Comparison of ENCODE assay signal across 13 mouse cellular contexts in the genomic region with DNA sequence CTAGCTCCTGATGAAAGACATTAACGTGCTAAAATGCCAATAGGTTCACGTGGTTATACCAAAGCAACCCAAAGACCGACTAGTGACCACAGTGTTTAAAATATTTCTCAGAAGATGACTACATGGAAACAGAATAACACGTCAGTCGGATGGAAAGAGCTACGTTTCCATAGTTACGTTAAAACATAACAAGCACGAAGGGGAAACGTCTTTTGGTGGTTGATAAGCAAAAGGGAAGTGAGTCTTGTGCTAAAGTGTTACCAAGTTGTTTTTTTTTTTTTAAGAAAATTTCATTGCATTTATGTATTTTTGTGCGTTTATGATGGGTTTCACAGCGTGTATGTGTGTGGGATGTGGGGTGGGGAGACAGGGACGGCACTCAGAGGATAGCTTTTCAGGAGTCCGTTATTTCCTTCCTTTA. TPM values are rescaled to one million over a fixed set of nuclear protein-coding genes. Genes with fewer than 3 reads are reported as not detected.
DNase-seq lines count a peak whose midpoint lies in the region; ATAC-seq and TF ChIP-seq lines count a peak whose summit lies in the region.
"Had no signal": no experiment of that assay in that cellular context is flagged by ENCODE, and none has a peak within 500 bp of the region (broad histone marks: within the 10 kb centered on the region; RNA-seq: fewer than 3 reads in every experiment).

No protein-coding gene starts in this region.

- no peak overlapping the region for H3K4me2 ChIP-seq in kidney, postnatal 0 days (ENCODE audit: low read length)
- no peak overlapping the region for H3K4me2 ChIP-seq in hindbrain, embryonic 11.5 days (replicated peaks; ENCODE audit: low read depth, low read length)
- no peak overlapping the region for H3K4me2 ChIP-seq in hindbrain, embryonic 14.5 days (replicated peaks)

- no peak for TF ChIP-seq CTCF in kidney, postnatal 0 days (IDR thresholded peaks at IDR 0.05; ENCODE audit: low read depth)

- H3K27me3 ChIP-seq in kidney, postnatal 0 days (ENCODE audit: insufficient read depth, low read length): no peaks in the 10 kb centered on the region
- H3K27me3 ChIP-seq in hindbrain, embryonic 11.5 days (ENCODE audit: control insufficient read depth, insufficient read depth, low read length): no peaks in the 10 kb centered on the region
- H3K27me3 ChIP-seq in hindbrain, embryonic 14.5 days (ENCODE audit: control insufficient read depth, insufficient read depth, low read length): no peaks in the 10 kb centered on the region

- no peaks in the 10 kb centered on the region for H3K36me3 ChIP-seq in kidney, postnatal 0 days (ENCODE audit: insufficient read depth, low read length)
- no peaks in the 10 kb centered on the region for H3K36me3 ChIP-seq in hindbrain, embryonic 11.5 days (ENCODE audit: control insufficient read depth, insufficient read depth, low read length)
- no peaks in the 10 kb centered on the region for H3K36me3 ChIP-seq in hindbrain, embryonic 14.5 days (replicated peaks; ENCODE audit: control insufficient read depth, insufficient read depth)

- no peaks in the 10 kb centered on the region for H3K9me3 ChIP-seq in kidney, postnatal 0 days (replicated peaks; ENCODE audit: low read length)
- H3K9me3 ChIP-seq in hindbrain, embryonic 11.5 days (ENCODE audit: control insufficient read depth, low read length): no peaks in the 10 kb centered on the region
- H3K9me3 ChIP-seq in hindbrain, embryonic 14.5 days (ENCODE audit: control insufficient read depth, low read length): no peaks in the 10 kb centered on the region

- WGBS in kidney, postnatal 0 days: 70% methylated on average over 13 of the region's 13 CpGs
- WGBS in hindbrain, embryonic 11.5 days: 83% methylated on average over 13 of the region's 13 CpGs
- WGBS in hindbrain, embryonic 14.5 days: 82% methylated on average over 13 of the region's 13 CpGs

- no peak for ATAC-seq in kidney, postnatal 0 days (replicated peaks; ENCODE audit: low FRiP score, low read depth)
- ATAC-seq in CD4-positive, CD25-positive, alpha-beta regulatory T cell, adult 4 months: peak; percentile 93
- ATAC-seq in common myeloid progenitor, adult 5-6 weeks (replicated peaks; ENCODE audit: low read depth, poor library complexity, severe bottlenecking): peak; percentile 79
- peak; percentile 71 for ATAC-seq in megakaryocyte progenitor cell, adult 5-6 weeks (replicated peaks; ENCODE audit: poor library complexity)
- no peak for ATAC-seq in hindbrain, embryonic 11.5 days (ENCODE audit: low FRiP score)
- ATAC-seq in hindbrain, embryonic 14.5 days (ENCODE audit: low FRiP score): no peak
- ATAC-seq: midbrain, embryonic 16.5 days had no signal

- H3K27ac ChIP-seq in kidney, postnatal 0 days: no peak overlapping the region
- no peak overlapping the region for H3K27ac ChIP-seq in hindbrain, embryonic 11.5 days (ENCODE audit: low read depth, low read length)
- no peak overlapping the region for H3K27ac ChIP-seq in hindbrain, embryonic 14.5 days

- H3K4me1 ChIP-seq in kidney, postnatal 0 days (replicated peaks; ENCODE audit: insufficient read depth, low read length): no peaks in the 10 kb centered on the region
- H3K4me1 ChIP-seq in hindbrain, embryonic 11.5 days (replicated peaks; ENCODE audit: control insufficient read depth, insufficient read depth, low read length): no peaks in the 10 kb centered on the region
- H3K4me1 ChIP-seq in hindbrain, embryonic 14.5 days (replicated peaks; ENCODE audit: control insufficient read depth, insufficient read depth, low read length): 0 out of 2 replicates have a peak, but pooled peaks cover 3% of the 10 kb centered on the region

- H3K4me3 ChIP-seq in kidney, postnatal 0 days (replicated peaks; ENCODE audit: low read depth, low read length): no peak overlapping the region
- H3K4me3 ChIP-seq in hindbrain, embryonic 11.5 days (ENCODE audit: low read depth, low read length): no peak overlapping the region
- H3K4me3 ChIP-seq in hindbrain, embryonic 14.5 days (replicated peaks; ENCODE audit: low read length): no peak overlapping the region

- no peak overlapping the region for H3K9ac ChIP-seq in kidney, postnatal 0 days (ENCODE audit: low read depth, low read length)
- H3K9ac ChIP-seq in hindbrain, embryonic 11.5 days (ENCODE audit: low read depth, low read length): no peak overlapping the region
- no peak overlapping the region for H3K9ac ChIP-seq in hindbrain, embryonic 14.5 days

- peak; percentile 15 for DNase-seq in kidney, postnatal 0 days (ENCODE audit: low spot score)
- no peak for DNase-seq in kidney, adult 18-20 months
- no peak for DNase-seq in hindbrain, embryonic 11.5 days (ENCODE audit: low spot score)
- DNase-seq in hindbrain, embryonic 14.5 days (ENCODE audit: low spot score): no peak
- DNase-seq in gastrocnemius, adult 8-10 months (ENCODE audit: low spot score in 2 of 2): no peak
- DNase-seq: adrenal gland, postnatal 36 days; kidney, adult 9 months; right cerebral cortex, adult 18-20 months; thymus, postnatal 25 days had no signal

RNA-seq across cellular contexts. Expression of gene Dennd4a, which starts 21.8 kb away (rescaled TPM):
- 2.7 and 3.6 TPM in 2 replicates for polyA plus RNA-seq in kidney, postnatal 0 days (2015; fragmentation: Nextera tagmentation; extraction: Ambion mirVana)
- 10 to 100 TPM; 22.1 to 25.3 TPM for polyA plus RNA-seq in CD4-positive, CD25-positive, alpha-beta regulatory T cell, adult 4 months (2017; shearing (Covaris generic))
- 46.0 and 49.2 TPM in 2 replicates for total RNA-seq in common myeloid progenitor, adult 5-6 weeks (2017)
- 37.1 and 47.0 TPM in 2 replicates for total RNA-seq in megakaryocyte progenitor cell, adult 5-6 weeks (2015)
- 24.9 and 28.4 TPM in 2 replicates for total RNA-seq in megakaryocyte progenitor cell, adult 5-6 weeks (2017)
- polyA plus RNA-seq in hindbrain, embryonic 11.5 days (2014; fragmentation: Nextera tagmentation; extraction: Ambion mirVana): 10.1 and 12.0 TPM in 2 replicates
- 12.4 and 12.7 TPM in 2 replicates for polyA plus RNA-seq in hindbrain, embryonic 14.5 days (2014; fragmentation: Nextera tagmentation; extraction: Ambion mirVana)
- total RNA-seq in gastrocnemius, adult 8-10 months (2022): 1 to 10 TPM; 1.3 to 2.4 (median 2.2) TPM

RNA-seq across cellular contexts. Expression of gene Rab11a, which starts 51.8 kb away (rescaled TPM):
- 1,132 and 1,149 TPM in 2 replicates for polyA plus RNA-seq in kidney, postnatal 0 days (2015; fragmentation: Nextera tagmentation; extraction: Ambion mirVana)
- polyA plus RNA-seq in CD4-positive, CD25-positive, alpha-beta regulatory T cell, adult 4 months (2017; shearing (Covaris generic)): 100 to 1,000 TPM; 166 to 218 TPM
- total RNA-seq in common myeloid progenitor, adult 5-6 weeks (2017): 119 and 130 TPM in 2 replicates
- total RNA-seq in megakaryocyte progenitor cell, adult 5-6 weeks (2015): 130 and 178 TPM in 2 replicates
- total RNA-seq in megakaryocyte progenitor cell, adult 5-6 weeks (2017): 84.2 and 91.4 TPM in 2 replicates
- polyA plus RNA-seq in hindbrain, embryonic 11.5 days (2014; fragmentation: Nextera tagmentation; extraction: Ambion mirVana): 322 and 331 TPM in 2 replicates
- polyA plus RNA-seq in hindbrain, embryonic 14.5 days (2014; fragmentation: Nextera tagmentation; extraction: Ambion mirVana): 450 and 457 TPM in 2 replicates
- total RNA-seq in gastrocnemius, adult 8-10 months (2022): 100 to 1,000 TPM in 3 of 4 experiments, 10 to 100 TPM in 1; 96.3 to 105 (median 102) TPM

Comparison
In these comparisons a context has a peak if more than half of its experiments do, and no peak if none do; other contexts are left out.
1. ATAC-seq: peak in CD4-positive, CD25-positive, alpha-beta regulatory T cell, adult 4 months (single experiment), common myeloid progenitor, adult 5-6 weeks (single experiment) and megakaryocyte progenitor cell, adult 5-6 weeks (single experiment); none in kidney, postnatal 0 days (single experiment), hindbrain, embryonic 11.5 days (single experiment) and hindbrain, embryonic 14.5 days (single experiment).